Mouse (Mus musculus) olfactory bulb, adult 2 months (tissue): ENCODE measurements around the gene Zfp870. TPM values are rescaled to one million over a fixed set of nuclear protein-coding genes. Genes with fewer than 3 reads are reported as not detected.
A peak's percentile ranks its signal among the peaks of the same experiment; 100 is the strongest.

ENCODE experiments used
- H3K27ac ChIP-seq: fragments of 200-500 bp; 2 replicates; pipeline ENCODE4 v1.5.1; 2012; ENCODE audit warnings: low read depth, low read length; ENCODE audit not compliant: insufficient read depth
- H3K4me1 ChIP-seq: fragments of 200-500 bp; 2 replicates; pipeline ENCODE4 v1.6.1; 2012; ENCODE audit warnings: low read length; ENCODE audit not compliant: control insufficient read depth, insufficient read depth
- H3K4me3 ChIP-seq: fragments of 200-500 bp; 2 replicates; pipeline ENCODE4 v1.5.1; 2012; ENCODE audit warnings: mild to moderate bottlenecking, low read depth, low read length, moderate library complexity; ENCODE audit not compliant: insufficient read depth
- CTCF ChIP-seq: fragments of 200-500 bp; IDR thresholded peaks from 2 replicates; pipeline ENCODE4 v1.5.1; 2012; ENCODE audit warnings: low read depth, mild to moderate bottlenecking, low read length, moderate library complexity; ENCODE audit not compliant: insufficient read depth
- POLR2A ChIP-seq: fragments of 200-500 bp; IDR thresholded peaks from 2 replicates; pipeline ENCODE4 v1.6.1; 2012; ENCODE audit warnings: mild to moderate bottlenecking, low read depth, low read length, moderate library complexity; ENCODE audit not compliant: insufficient read depth
- WGBS: fragments of 180-500 bp; shearing (Covaris S2); methylation state at CpG from one replicate; pipeline ENCODE4 v1.1.7; 2018; 5-methylcytosine and 5-hydroxymethylcytosine counted together
- polyA plus RNA-seq: library from polyadenylated mRNA; stranded (reverse); fragments of >200 nt; gene quantifications from 2 replicates; pipeline ENCODE4 v1.2.4, GENCODE M21; 2012; ENCODE audit warnings: low replicate concordance; ENCODE audit not compliant: missing spikeins, insufficient read depth, insufficient read length

Zfp870 gene
- polyA plus RNA-seq, 1 experiment, result not detected

DNA sequence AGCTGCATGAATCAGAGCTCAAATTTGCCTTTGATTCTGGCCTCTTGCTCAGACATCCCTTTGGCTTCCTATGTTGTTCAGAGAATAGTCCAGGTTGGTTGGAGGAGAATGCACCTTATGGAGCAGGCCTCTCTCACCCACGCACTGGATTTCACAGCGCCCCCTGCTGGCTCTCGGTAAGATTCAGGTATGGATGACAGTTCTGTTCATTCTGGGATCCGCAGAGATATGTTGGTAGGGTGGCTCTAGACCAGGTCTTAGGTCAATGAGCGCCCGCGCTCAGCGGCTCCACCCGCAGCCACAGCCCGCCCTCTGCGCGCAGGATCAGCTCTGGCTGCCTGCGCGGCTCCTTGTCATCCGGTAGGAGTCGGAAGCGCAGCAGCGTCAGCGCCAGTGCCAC is 13.8 kb upstream of the Zfp870 start:
- no peak for TF ChIP-seq POLR2A
- TF ChIP-seq CTCF, result peak; percentile 51; the same call in 1 of the 2 replicates
- H3K27ac ChIP-seq, result no peak overlapping the region
- WGBS, result 12% methylated on average over 19 of the region's 19 CpGs
- peak overlapping the region; percentile 13 for H3K4me3 ChIP-seq
- peaks cover 4% of the 10 kb centered on the region for H3K4me1 ChIP-seq

DNA sequence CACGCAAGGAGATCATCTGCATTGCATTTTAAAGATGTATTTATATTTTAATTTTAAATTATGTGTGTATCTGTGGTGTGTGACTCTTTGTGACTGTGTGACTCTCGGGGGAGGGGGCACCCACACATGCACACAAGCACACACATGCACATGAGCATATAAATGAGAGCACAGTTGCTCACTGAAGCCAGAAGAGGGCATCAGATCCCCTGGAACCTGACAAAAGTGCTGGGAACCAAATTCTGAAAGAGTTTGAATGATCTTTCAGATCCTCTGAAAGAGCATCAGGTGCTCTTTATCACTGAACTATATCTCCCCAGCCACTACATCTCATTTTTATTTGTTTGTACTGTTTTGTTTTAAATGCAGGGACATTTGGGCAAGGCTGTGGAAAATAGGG is 13.0 kb upstream of the Zfp870 start:
- WGBS, result 57% methylated on average over 2 of the region's 2 CpGs
- peaks cover 4% of the 10 kb centered on the region for H3K4me1 ChIP-seq
- no peak overlapping the region for H3K4me3 ChIP-seq
- TF ChIP-seq POLR2A, result no peak
- no peak for TF ChIP-seq CTCF
- no peak overlapping the region for H3K27ac ChIP-seq

DNA sequence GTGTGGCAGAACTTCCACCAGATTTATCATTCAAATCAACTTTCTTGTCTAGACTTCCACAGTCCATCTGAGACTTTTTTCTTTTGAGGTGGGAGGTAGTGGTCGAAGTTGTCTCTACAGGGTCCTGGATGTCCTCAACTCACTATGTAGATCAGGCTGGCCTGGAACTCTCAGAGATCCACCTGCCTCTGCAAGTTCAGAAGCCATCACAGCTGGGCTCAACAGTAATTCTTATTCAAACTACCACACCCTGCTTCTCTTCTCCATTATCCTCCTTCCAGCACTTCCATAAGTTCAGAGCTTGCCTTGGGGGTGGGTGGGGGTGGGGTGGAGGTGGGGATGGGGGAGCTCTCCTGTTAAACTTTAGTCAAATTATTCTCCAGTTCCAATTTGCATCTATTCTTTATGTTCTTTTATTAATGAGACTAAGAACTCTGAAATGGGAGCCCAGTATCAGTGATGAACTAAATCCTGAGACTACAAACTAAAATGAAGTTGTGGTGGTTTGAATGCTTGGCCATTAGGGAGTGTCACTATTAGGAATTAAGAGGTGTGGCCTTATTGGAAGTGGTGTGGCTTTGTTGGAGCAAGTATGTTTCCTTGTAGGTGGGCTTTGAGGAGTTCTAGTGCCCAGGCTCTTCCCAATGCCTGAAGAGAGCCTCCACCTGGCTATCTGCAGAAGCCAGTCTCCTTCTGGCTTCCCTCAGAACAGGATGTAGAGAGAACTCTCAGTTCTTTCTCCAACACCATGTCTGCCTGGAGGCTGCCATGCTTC is 10.5 kb upstream of the Zfp870 start:
- Histone ChIP-seq H3K4me3 (no peak overlapping the region), H3K4me1 (peaks cover 4% of the 10 kb centered on the region), H3K27ac (no peak overlapping the region)
- 68% methylated on average over 1 of the region's 1 CpGs for WGBS
- TF ChIP-seq CTCF, result no peak
- no peak for TF ChIP-seq POLR2A

DNA sequence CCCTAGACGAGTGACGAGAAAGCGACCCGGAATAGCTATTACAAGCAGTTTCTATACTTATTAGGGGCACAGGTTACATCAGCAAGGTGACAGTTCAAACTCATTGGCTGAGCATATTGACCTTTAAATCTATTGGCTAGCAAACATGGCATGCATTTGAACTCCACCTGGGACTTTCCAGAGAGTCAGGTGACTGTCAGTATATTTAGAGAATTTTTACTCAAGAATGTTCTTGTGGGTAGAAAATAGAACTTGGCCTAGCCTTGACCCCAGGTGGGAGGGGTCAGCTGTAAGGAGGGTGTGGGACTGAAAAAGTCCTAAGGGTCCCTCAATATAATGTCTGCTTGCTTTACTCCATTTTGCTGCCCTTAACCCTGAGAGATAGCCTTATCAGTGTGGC is 4.0 kb upstream of the Zfp870 start:
- WGBS, result 94% methylated on average over 4 of the region's 4 CpGs
- H3K4me3 ChIP-seq, result no peak overlapping the region
- TF ChIP-seq CTCF, result no peak
- no peak for TF ChIP-seq POLR2A
- H3K4me1 ChIP-seq, result no peaks in the 10 kb centered on the region
- no peak overlapping the region for H3K27ac ChIP-seq

DNA sequence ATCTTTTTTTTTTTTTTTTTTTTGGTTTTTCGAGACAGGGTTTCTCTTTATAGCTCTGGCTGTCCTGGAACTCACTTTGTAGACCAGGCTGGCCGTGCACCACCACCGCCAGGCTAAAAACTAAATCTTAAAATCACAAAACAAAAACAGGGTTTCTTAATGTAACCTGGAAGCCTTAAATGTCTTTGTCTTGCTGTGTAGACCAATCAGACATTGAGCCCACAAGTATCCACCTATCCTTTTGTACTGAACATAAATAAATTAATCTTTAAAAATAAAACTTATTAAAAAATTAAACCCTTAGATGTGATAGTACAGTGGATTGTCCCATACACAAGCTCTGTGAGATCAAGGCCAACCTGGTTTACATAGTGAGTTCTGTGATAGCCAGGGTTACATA is 2.5 kb upstream of the Zfp870 start:
- H3K4me3 ChIP-seq, result no peak overlapping the region
- 83% methylated on average over 3 of the region's 3 CpGs for WGBS
- peaks cover 7% of the 10 kb centered on the region for H3K4me1 ChIP-seq
- H3K27ac ChIP-seq, result no peak overlapping the region
- TF ChIP-seq CTCF (no peak), POLR2A (no peak)

DNA sequence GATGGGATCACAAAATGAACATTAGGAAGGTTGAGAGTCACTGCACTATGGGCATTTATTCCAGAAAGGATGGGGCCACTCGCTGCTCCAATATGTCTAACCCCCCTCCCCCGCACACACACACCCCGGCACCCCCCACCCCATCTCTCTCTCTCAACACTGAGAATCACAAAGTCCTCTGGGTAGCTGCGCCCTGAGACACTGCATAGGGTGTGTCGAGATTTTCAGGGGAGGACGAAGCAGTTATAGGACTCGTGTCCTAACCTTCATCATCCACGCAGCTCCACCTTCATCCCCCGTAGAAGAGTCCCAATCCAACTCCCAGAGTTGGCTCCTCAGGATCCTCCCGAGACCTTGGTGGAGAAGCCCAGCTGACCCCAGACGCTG is 597 bp downstream of the Zfp870 start:
- peak overlapping the region; percentile 66 for H3K4me3 ChIP-seq
- peak overlapping the region; percentile 24 for H3K27ac ChIP-seq
- H3K4me1 ChIP-seq, result peaks cover 10% of the 10 kb centered on the region
- TF ChIP-seq CTCF (no peak), POLR2A (no peak)
- WGBS, result 1% methylated on average over 11 of the region's 11 CpGs

DNA sequence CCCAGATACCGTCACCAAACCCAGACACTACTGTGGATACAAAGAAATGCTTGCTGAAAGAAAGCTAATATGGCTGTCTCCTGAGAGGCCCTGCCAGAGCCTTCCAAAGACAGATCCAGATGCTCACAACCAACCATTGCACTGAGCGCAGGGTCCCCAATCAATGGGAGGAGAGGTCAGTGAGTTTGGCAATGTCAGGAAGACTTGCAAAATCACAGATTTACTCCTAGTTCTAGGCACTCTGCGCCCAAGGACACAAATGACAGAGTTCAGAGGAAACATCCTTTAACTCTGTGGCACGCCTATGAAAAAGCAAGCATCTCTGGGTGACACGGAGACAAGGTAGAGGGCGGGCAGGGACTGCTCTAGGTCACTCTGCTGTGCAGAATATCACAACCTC is 1.8 kb downstream of the Zfp870 start:
- Histone ChIP-seq H3K27ac (no peak overlapping the region), H3K4me3 (no peak overlapping the region), H3K4me1 (peaks cover 10% of the 10 kb centered on the region)
- TF ChIP-seq CTCF (no peak), POLR2A (no peak)
- 93% methylated on average over 6 of the region's 6 CpGs for WGBS

DNA sequence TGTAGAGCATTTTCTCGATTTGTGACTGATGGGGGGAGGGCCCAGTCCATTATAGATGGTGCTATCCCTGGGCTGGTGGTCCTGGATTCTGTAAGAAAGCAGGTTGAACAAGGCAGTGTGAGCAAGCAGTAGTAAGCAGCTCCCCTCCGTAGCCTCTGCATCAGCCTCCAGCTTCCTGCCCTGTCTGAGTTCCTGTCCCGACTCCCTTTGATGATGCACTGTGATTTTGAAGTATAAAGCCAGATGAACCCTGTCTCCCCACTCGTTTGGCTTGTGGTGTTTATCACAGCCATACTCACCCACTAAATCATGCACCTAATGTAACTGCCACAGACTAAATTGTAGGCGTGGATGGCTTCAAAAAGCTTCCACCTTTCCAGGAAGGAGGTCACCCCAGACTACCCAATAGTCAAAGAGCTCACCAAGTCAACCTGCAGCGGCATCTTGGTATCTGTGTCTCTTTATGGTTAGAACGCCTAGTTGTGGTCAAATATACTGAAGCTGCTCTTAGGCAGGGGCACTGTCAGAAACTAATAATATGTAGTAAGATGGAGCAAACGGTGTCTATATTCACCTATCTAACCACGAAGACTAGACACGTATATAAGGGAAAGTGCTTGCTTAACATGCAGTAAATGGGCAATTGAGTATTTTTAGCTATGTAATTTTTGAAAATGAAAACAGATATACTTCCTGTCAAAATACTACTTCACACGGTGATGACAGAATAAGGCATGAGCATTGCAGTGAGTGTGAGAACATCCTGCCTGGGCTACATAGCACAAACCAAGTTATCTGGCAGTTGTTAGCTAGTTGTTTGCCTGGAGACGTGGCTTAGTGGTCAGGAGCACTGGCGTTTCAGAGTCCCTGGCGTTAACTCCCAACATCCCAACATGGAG is 10.9 kb downstream of the Zfp870 start:
- no peaks in the 10 kb centered on the region for H3K4me1 ChIP-seq

DNA sequence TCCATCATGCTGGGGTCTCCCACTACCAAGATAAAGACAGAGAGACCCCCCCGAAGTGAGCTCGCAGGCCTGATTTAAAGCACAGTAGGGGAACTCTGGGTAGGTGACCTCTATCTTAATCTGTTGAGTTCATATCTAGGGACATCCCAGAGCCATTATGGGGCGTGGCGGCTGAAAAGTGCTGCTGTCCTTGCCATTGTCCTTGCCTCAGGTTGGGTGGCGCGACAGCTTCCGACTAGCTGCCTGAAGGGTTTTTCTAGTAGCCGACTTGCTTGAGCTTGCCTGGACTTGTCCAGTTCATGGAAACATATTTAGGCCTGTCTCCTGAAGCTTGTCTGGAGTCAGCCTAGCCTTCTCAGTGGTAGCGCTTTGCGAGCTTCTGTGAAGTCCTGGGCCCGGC is 12.7 kb downstream of the Zfp870 start:
- TF ChIP-seq CTCF (no peak), POLR2A (no peak)
- no peaks in the 10 kb centered on the region for H3K4me1 ChIP-seq
- 92% methylated on average over 11 of the region's 11 CpGs for WGBS

More for the DNA sequence above, 10.9 kb downstream of the Zfp870 start:
- WGBS, result 92% methylated on average over 14 of the region's 14 CpGs
- TF ChIP-seq POLR2A (no peak), CTCF (no peak)
- Histone ChIP-seq H3K27ac (no peak overlapping the region), H3K4me3 (no peak overlapping the region)

More for the DNA sequence above, 12.7 kb downstream of the Zfp870 start:
- H3K27ac ChIP-seq, result no peak overlapping the region
- no peak overlapping the region for H3K4me3 ChIP-seq
